13 mouse cellular contexts compared by ENCODE assay signal in genomic region chr14:57708580-57708979, GRCm38 (mm10). TPM values are rescaled to one million over a fixed set of nuclear protein-coding genes. Genes with fewer than 3 reads are reported as not detected.
DNase-seq lines count a peak whose midpoint lies in the region; ATAC-seq lines count a peak whose summit lies in the region.
"Had no signal": no experiment of that assay in that cellular context is flagged by ENCODE, and none has a peak within 500 bp of the region (broad histone marks: within the 10 kb centered on the region; RNA-seq: fewer than 3 reads in every experiment).

No protein-coding gene starts in this region.

- H3K27me3 ChIP-seq in liver, embryonic 12.5 days (replicated peaks) = no peaks in the 10 kb centered on the region
- H3K27me3 ChIP-seq: neural tube, embryonic 12.5 days had no signal

- no peak overlapping the region for H3K27ac ChIP-seq in liver, embryonic 12.5 days
- H3K27ac ChIP-seq: neural tube, embryonic 12.5 days had no signal

- DNase-seq in adrenal gland, adult (ENCODE audit: inconsistent age in 2 of 2, low spot score in 1 of 2) = peak; percentile 23 to 59
- no peak for DNase-seq in adrenal gland, adult 8-10 months
- DNase-seq in kidney, postnatal 10 days = peak; percentile 67
- DNase-seq in kidney, adult 8-10 months = no peak
- DNase-seq in heart, postnatal 4 days = peak; percentile 51
- peak; percentile 35 for DNase-seq in skeletal muscle tissue, adult 2 months (ENCODE audit: low read depth, low spot score)
- DNase-seq in retina, postnatal 1 day = no peak

- no peaks in the 10 kb centered on the region for H3K36me3 ChIP-seq in liver, embryonic 12.5 days
- H3K36me3 ChIP-seq: neural tube, embryonic 12.5 days had no signal

- H3K4me2 ChIP-seq in liver, embryonic 12.5 days = no peak overlapping the region

- peaks cover 42% of the 10 kb centered on the region for H3K4me1 ChIP-seq in liver, embryonic 12.5 days

- WGBS in liver, embryonic 12.5 days (ENCODE audit: insufficient replicate concordance) = 81% methylated on average over 7 of the region's 7 CpGs

- H3K4me3 ChIP-seq in liver, embryonic 12.5 days = no peak overlapping the region
- H3K4me3 ChIP-seq: neural tube, embryonic 12.5 days had no signal

- ATAC-seq in liver, embryonic 12.5 days = no peak

- H3K9me3 ChIP-seq in liver, embryonic 12.5 days (replicated peaks) = no peaks in the 10 kb centered on the region
- H3K9me3 ChIP-seq: neural tube, embryonic 12.5 days had no signal

- H3K9ac ChIP-seq in liver, embryonic 12.5 days = no peak overlapping the region
- H3K9ac ChIP-seq: neural tube, embryonic 12.5 days had no signal

RNA-seq across cellular contexts. Expression of gene Gm49361, which starts 37.3 kb away (rescaled TPM):
- total RNA-seq in adrenal gland, adult 8-10 months (2022) = 1 to 10 TPM in 3 of 4 experiments, not detected in 1; 2.4 to 5.0 (median 2.6) TPM
- under 1 TPM; 0.36 to 0.50 TPM for total RNA-seq in heart, postnatal 4 days (2021)
- not detected in 2 replicates for polyA plus RNA-seq in liver, embryonic 12.5 days (2016; fragmentation: Nextera tagmentation; extraction: Ambion mirVana)
- total RNA-seq: layer of hippocampus, postnatal 14 days; MEL had no signal
- polyA plus RNA-seq: embryonic facial prominence, embryonic 14.5 days; gonadal fat pad, adult 2 months; neural tube, embryonic 12.5 days had no signal

RNA-seq across cellular contexts. Expression of gene Xpo4, which starts 43.4 kb away (rescaled TPM):
- total RNA-seq in adrenal gland, adult 8-10 months (2022) = 10 to 100 TPM; 35.7 to 45.2 (median 38.1) TPM
- 10 to 100 TPM; 19.9 to 21.9 TPM for total RNA-seq in heart, postnatal 4 days (2021)
- 28.9 and 29.3 TPM in 2 replicates for polyA plus RNA-seq in liver, embryonic 12.5 days (2016; fragmentation: Nextera tagmentation; extraction: Ambion mirVana)

RNA-seq across cellular contexts. Expression of gene Lats2, which starts 49.6 kb away (rescaled TPM):
- 10 to 100 TPM; 37.7 to 49.3 (median 44.2) TPM for total RNA-seq in adrenal gland, adult 8-10 months (2022)
- total RNA-seq in heart, postnatal 4 days (2021) = 10 to 100 TPM; 53.8 to 56.0 TPM
- polyA plus RNA-seq in liver, embryonic 12.5 days (2016; fragmentation: Nextera tagmentation; extraction: Ambion mirVana) = 6.6 and 7.3 TPM in 2 replicates

Comparison
In these comparisons a context has a peak if more than half of its experiments do, and no peak if none do; other contexts are left out.
1. DNase-seq: peak in adrenal gland, adult (2 of 2), kidney, postnatal 10 days (single experiment), heart, postnatal 4 days (single experiment) and skeletal muscle tissue, adult 2 months (single experiment); none in adrenal gland, adult 8-10 months (single experiment), kidney, adult 8-10 months (0 of 2) and retina, postnatal 1 day (single experiment).